Mouse (Mus musculus): ENCODE results near the gene Cacna1a. TPM values are rescaled to one million over a fixed set of nuclear protein-coding genes. Genes with fewer than 3 reads are reported as not detected.
"Not testable (repeated sequence)": the region's sequence is repeated elsewhere in the genome, so short reads cannot be mapped to it uniquely, and the experiment has no call there.

Gene Cacna1a
- polyA plus RNA-seq, 1 experiment, result 0.37 TPM

- TF ChIP-seq CTCF (IDR thresholded peaks at IDR 0.05; ENCODE audit: control insufficient read depth, insufficient read depth, low read length) (no peak), POLR2A (IDR thresholded peaks at IDR 0.05; ENCODE audit: borderline replicate concordance, control insufficient read depth, low read depth, low read length) (no peak)
- WGBS, result 68% methylated on average over 22 of the region's 22 CpGs
- H3K4me3 ChIP-seq (replicated peaks; ENCODE audit: control insufficient read depth, low read depth, low read length), result no peak overlapping the region
These were observed 228.8 kb downstream of the Cacna1a start for GRCm38 (mm10) chr8:84617005-84617404.

GRCm38 (mm10) chr8:84621102-84621625 lies 232.9 kb downstream of the Cacna1a start:
- H3K4me3 ChIP-seq (replicated peaks; ENCODE audit: control insufficient read depth, low read depth, low read length), result no peak overlapping the region
- 75% methylated on average over 8 of the region's 8 CpGs for WGBS
- TF ChIP-seq CTCF (IDR thresholded peaks at IDR 0.05; ENCODE audit: control insufficient read depth, insufficient read depth, low read length) (0 out of 2 replicates have a peak, but pooled peaks have one; percentile 29), POLR2A (IDR thresholded peaks at IDR 0.05; ENCODE audit: borderline replicate concordance, control insufficient read depth, low read depth, low read length) (no peak)
- H3K4me1 ChIP-seq (ENCODE audit: control insufficient read depth, insufficient read depth, low read length), result no peaks in the 10 kb centered on the region; the same call in 1 of the 2 replicates
- no peak overlapping the region for H3K27ac ChIP-seq (ENCODE audit: control insufficient read depth, insufficient read depth, low read depth, low read length, poor library complexity)

More at GRCm38 (mm10) chr8:84617005-84617404, 228.8 kb downstream of the Cacna1a start:
- H3K27ac ChIP-seq (ENCODE audit: control insufficient read depth, insufficient read depth, low read depth, low read length, poor library complexity), result no peak overlapping the region
- no peaks in the 10 kb centered on the region; the same call in 1 of the 2 replicates for H3K4me1 ChIP-seq (ENCODE audit: control insufficient read depth, insufficient read depth, low read length)

- not testable (repeated sequence) for H3K4me1 ChIP-seq (ENCODE audit: control insufficient read depth, insufficient read depth, low read length); H3K27ac ChIP-seq (ENCODE audit: control insufficient read depth, insufficient read depth, low read depth, low read length, poor library complexity); H3K4me3 ChIP-seq (replicated peaks; ENCODE audit: control insufficient read depth, low read depth, low read length)
- 76% methylated on average over 4 of the region's 4 CpGs for WGBS
These were observed 235.2 kb downstream of the Cacna1a start for GRCm38 (mm10) chr8:84623425-84623824.

- H3K4me3 ChIP-seq (replicated peaks; ENCODE audit: control insufficient read depth, low read depth, low read length), result no peak overlapping the region
- 78% methylated on average over 11 of the region's 11 CpGs for WGBS
- TF ChIP-seq POLR2A (IDR thresholded peaks at IDR 0.05; ENCODE audit: borderline replicate concordance, control insufficient read depth, low read depth, low read length) (no peak), CTCF (IDR thresholded peaks at IDR 0.05; ENCODE audit: control insufficient read depth, insufficient read depth, low read length) (no peak)
These were observed 241.3 kb downstream of the Cacna1a start for GRCm38 (mm10) chr8:84629586-84629985.

GRCm38 (mm10) chr8:84630145-84630544 lies 241.9 kb downstream of the Cacna1a start:
- 64% methylated on average over 4 of the region's 4 CpGs for WGBS
- TF ChIP-seq POLR2A (IDR thresholded peaks at IDR 0.05; ENCODE audit: borderline replicate concordance, control insufficient read depth, low read depth, low read length), result no peak
- no peak for TF ChIP-seq CTCF (IDR thresholded peaks at IDR 0.05; ENCODE audit: control insufficient read depth, insufficient read depth, low read length)
- H3K4me1 ChIP-seq (ENCODE audit: control insufficient read depth, insufficient read depth, low read length), result no peaks in the 10 kb centered on the region
- no peak overlapping the region for H3K4me3 ChIP-seq (replicated peaks; ENCODE audit: control insufficient read depth, low read depth, low read length)
- no peak overlapping the region for H3K27ac ChIP-seq (ENCODE audit: control insufficient read depth, insufficient read depth, low read depth, low read length, poor library complexity)

More at GRCm38 (mm10) chr8:84629586-84629985, 241.3 kb downstream of the Cacna1a start:
- Histone ChIP-seq H3K4me1 (ENCODE audit: control insufficient read depth, insufficient read depth, low read length) (no peaks in the 10 kb centered on the region), H3K27ac (ENCODE audit: control insufficient read depth, insufficient read depth, low read depth, low read length, poor library complexity) (no peak overlapping the region)

GRCm38 (mm10) chr8:84631813-84632212 lies 243.6 kb downstream of the Cacna1a start:
- no peak overlapping the region for H3K27ac ChIP-seq (ENCODE audit: control insufficient read depth, insufficient read depth, low read depth, low read length, poor library complexity)
- WGBS, result 89% methylated on average over 4 of the region's 4 CpGs
- TF ChIP-seq POLR2A (IDR thresholded peaks at IDR 0.05; ENCODE audit: borderline replicate concordance, control insufficient read depth, low read depth, low read length) (no peak), CTCF (IDR thresholded peaks at IDR 0.05; ENCODE audit: control insufficient read depth, insufficient read depth, low read length) (no peak)
- H3K4me1 ChIP-seq (ENCODE audit: control insufficient read depth, insufficient read depth, low read length), result no peaks in the 10 kb centered on the region
- no peak overlapping the region for H3K4me3 ChIP-seq (replicated peaks; ENCODE audit: control insufficient read depth, low read depth, low read length)

GRCm38 (mm10) chr8:84633841-84634584 lies 245.8 kb downstream of the Cacna1a start:
- Histone ChIP-seq H3K27ac (ENCODE audit: control insufficient read depth, insufficient read depth, low read depth, low read length, poor library complexity) (no peak overlapping the region), H3K4me1 (ENCODE audit: control insufficient read depth, insufficient read depth, low read length) (no peaks in the 10 kb centered on the region), H3K4me3 (replicated peaks; ENCODE audit: control insufficient read depth, low read depth, low read length) (no peak overlapping the region)
- 77% methylated on average over 10 of the region's 10 CpGs for WGBS
- TF ChIP-seq POLR2A (IDR thresholded peaks at IDR 0.05; ENCODE audit: borderline replicate concordance, control insufficient read depth, low read depth, low read length) (no peak), CTCF (IDR thresholded peaks at IDR 0.05; ENCODE audit: control insufficient read depth, insufficient read depth, low read length) (no peak)

- H3K27ac ChIP-seq (ENCODE audit: control insufficient read depth, insufficient read depth, low read depth, low read length, poor library complexity), result no peak overlapping the region
- TF ChIP-seq CTCF (IDR thresholded peaks at IDR 0.05; ENCODE audit: control insufficient read depth, insufficient read depth, low read length), result no peak
- TF ChIP-seq POLR2A (IDR thresholded peaks at IDR 0.05; ENCODE audit: borderline replicate concordance, control insufficient read depth, low read depth, low read length), result no peak; the same call in 1 of the 2 replicates
- WGBS, result 79% methylated on average over 9 of the region's 9 CpGs
- no peaks in the 10 kb centered on the region for H3K4me1 ChIP-seq (ENCODE audit: control insufficient read depth, insufficient read depth, low read length)
- H3K4me3 ChIP-seq (replicated peaks; ENCODE audit: control insufficient read depth, low read depth, low read length), result no peak overlapping the region
These were observed 246.6 kb downstream of the Cacna1a start for GRCm38 (mm10) chr8:84634849-84635304.
